Mouse (Mus musculus) lung, postnatal 0 days (tissue): Measurements from ENCODE around the gene Qrich2.

ENCODE experiments used
- CTCF ChIP-seq: IDR thresholded peaks from 2 replicates; pipeline ENCODE4 v1.5.1; 2016; ENCODE audit warnings: antibody characterized with exemption, mild to moderate bottlenecking
- EP300 ChIP-seq: IDR thresholded peaks from 2 replicates; pipeline ENCODE4 v1.6.1; 2016; ENCODE audit warnings: antibody characterized with exemption, mild to moderate bottlenecking, control low read depth

DNA sequence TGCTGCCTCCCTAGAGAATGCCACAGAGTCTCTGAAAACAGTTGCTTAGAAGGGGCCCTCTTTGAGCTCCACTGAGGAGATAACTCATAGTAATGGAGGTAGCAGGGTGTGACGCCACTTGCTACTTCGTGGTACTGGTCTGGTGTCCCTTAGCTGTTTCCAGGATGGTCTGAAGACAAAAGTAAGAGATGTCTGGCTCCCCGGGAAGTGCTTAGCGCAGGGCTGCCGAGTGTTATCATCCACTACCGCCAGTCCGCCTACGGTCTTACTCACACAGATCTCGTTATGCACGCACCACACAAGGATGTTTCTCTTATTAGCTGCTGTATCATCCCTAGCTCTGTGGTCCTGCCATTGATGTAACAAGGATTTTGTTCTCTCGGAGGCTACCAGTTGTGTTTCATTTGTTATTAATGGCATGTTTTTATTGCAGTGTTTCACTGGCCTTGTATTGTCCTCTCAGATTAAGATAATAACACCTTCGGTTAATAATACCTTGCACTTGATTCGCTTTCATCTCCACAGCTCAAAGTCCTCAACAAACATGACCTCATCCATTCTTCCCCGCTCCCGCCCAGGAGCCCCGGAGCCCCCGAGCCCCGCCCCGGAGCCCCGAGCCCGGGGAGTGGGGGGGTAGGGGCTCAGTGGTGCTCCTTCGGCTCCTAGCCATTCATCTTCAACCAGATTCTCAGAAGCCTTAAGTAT lies 35.2 kb downstream of the Qrich2 start:
- TF ChIP-seq CTCF (no peak), EP300 (no peak)
